Mouse (Mus musculus) olfactory bulb, adult 2 months (tissue): ENCODE results near the gene Cdc42ep3.

Experiments used
- CTCF ChIP-seq: fragments of 200-500 bp; IDR thresholded peaks from 2 replicates; pipeline ENCODE4 v1.5.1; 2012; ENCODE audit warnings: low read depth, mild to moderate bottlenecking, low read length, moderate library complexity; ENCODE audit not compliant: insufficient read depth
- POLR2A ChIP-seq: fragments of 200-500 bp; IDR thresholded peaks from 2 replicates; pipeline ENCODE4 v1.6.1; 2012; ENCODE audit warnings: mild to moderate bottlenecking, low read depth, low read length, moderate library complexity; ENCODE audit not compliant: insufficient read depth

- TF ChIP-seq CTCF, result no peak
- no peak for TF ChIP-seq POLR2A
These were observed 11.5 kb downstream of the Cdc42ep3 start for GRCm38 (mm10) chr17:79343334-79343946.
